Mouse (Mus musculus) forebrain, embryonic 11.5 days (tissue): Measurements from ENCODE around the gene CK137956. TPM values are rescaled to one million over a fixed set of nuclear protein-coding genes. Genes with fewer than 3 reads are reported as not detected.

Source experiments
- ATAC-seq: fragments of 200-750 bp; cut with Nextera tagmentation; replicated peaks from 2 replicates; pipeline ENCODE4 v1.8.0; 2017; ENCODE audit warnings: moderate TSS enrichment; ENCODE audit not compliant: low FRiP score
- DNase-seq: peaks from one replicate; pipeline ENCODE4 v3.0.0-alpha.2; 2017; ENCODE audit warnings: low spot score
- H3K27ac ChIP-seq: fragments of 300-500 bp; sonication (generic); 2 replicates; pipeline ENCODE4 v1.5.1; 2014; ENCODE audit warnings: low read depth, low read length
- H3K27me3 ChIP-seq: fragments of 300-500 bp; sonication (generic); 2 replicates; pipeline ENCODE4 v1.6.1; 2014; ENCODE audit warnings: mild to moderate bottlenecking, low read length, mixed read lengths; ENCODE audit not compliant: control insufficient read depth, insufficient read depth
- H3K36me3 ChIP-seq: fragments of 300-500 bp; sonication (generic); 2 replicates; pipeline ENCODE4 v1.6.1; 2014; ENCODE audit warnings: mild to moderate bottlenecking, low read length, moderate library complexity, mixed read lengths; ENCODE audit not compliant: control insufficient read depth, insufficient read depth
- H3K4me1 ChIP-seq: fragments of 300-500 bp; sonication (generic); replicated peaks from 2 replicates; pipeline ENCODE4 v1.6.1; 2014; ENCODE audit warnings: low read length, mixed read lengths; ENCODE audit not compliant: control insufficient read depth, insufficient read depth
- H3K4me2 ChIP-seq: fragments of 300-500 bp; sonication (generic); 2 replicates; pipeline ENCODE4 v1.6.1; 2014; ENCODE audit warnings: low read depth, mild to moderate bottlenecking, low read length, moderate library complexity, mixed read lengths; ENCODE audit not compliant: severe bottlenecking
- H3K4me3 ChIP-seq: fragments of 300-500 bp; sonication (generic); 2 replicates; pipeline ENCODE4 v1.5.1; 2014; ENCODE audit warnings: low read depth, low read length
- H3K9ac ChIP-seq: fragments of 300-500 bp; sonication (generic); 2 replicates; pipeline ENCODE4 v1.6.1; 2014; ENCODE audit warnings: low read length
- H3K9me3 ChIP-seq: fragments of 300-500 bp; sonication (generic); 2 replicates; pipeline ENCODE4 v1.6.1; 2016; ENCODE audit warnings: low read length, mixed read lengths; ENCODE audit not compliant: control insufficient read depth
- WGBS: fragments of 180-500 bp; shearing (Covaris S2); extraction: QIAGEN DNeasy Blood & Tissue Kit; methylation state at CpG from one replicate; pipeline ENCODE4 v1.1.7; 2014; 5-methylcytosine and 5-hydroxymethylcytosine counted together
- polyA plus RNA-seq: library from polyadenylated mRNA; unstranded; fragments of >200 nt; fragmentation: Nextera tagmentation; extraction: Ambion mirVana; gene quantifications from 2 replicates; pipeline ENCODE4 v1.2.1, GENCODE M21; 2014

Gene CK137956
- polyA plus RNA-seq: 0.13 and 0.27 TPM in 2 replicates

DNA sequence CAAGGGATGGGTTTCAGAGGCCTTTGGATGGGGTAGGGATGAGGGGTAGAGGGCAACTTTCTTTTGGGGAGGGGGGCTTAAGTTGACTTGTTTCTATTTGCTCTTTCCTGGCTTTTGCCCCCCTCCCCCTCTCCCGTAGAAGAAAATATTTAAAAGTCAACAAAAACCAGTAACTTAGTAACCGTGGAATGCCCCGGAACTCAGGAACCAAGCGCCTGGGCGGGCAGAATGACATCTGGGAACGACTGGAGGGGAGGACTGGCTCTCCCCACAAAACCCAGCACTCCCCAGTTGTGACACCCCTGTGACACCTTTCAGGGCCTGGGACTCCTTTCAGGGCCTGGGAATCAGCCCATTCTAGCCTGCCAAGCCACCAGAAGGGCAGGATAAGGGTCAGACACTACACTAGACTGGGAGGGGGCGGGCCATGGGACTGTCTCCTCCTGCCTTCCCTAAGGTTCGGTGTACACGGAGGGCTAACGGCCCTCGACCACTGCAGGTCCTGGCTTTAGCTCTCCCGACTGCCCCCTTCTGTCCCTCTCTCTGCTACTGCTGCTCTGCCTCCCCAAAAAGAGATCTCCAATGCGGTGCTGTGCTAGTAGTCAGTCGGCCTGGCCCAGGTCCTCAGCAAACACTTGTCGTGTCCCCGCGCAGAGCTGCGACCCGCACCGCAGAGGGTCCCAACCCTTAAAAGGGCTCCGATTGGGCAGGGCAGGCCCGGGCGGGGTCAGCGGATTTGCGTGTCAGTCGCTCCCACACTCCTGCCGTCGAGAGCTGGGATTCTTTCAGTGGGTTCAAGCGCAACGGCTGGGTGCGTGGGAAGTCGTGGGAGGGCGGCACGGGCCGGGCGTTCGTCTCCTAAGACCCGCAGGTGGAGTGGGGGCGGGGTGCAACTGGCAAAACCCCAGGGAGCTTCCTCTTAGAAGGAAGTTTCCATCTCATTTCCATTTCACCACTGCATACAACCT lies at the start of gene CK137956:
TSS of gene CK137956 (minus strand) at position 51 of the 968 bp plus-strand sequence.
- Histone ChIP-seq H3K27ac (no peak within 1 kb of the TSS), H3K9ac (no peak within 1 kb of the TSS), H3K4me3 (no peak within 1 kb of the TSS), H3K27me3 (peaks cover 21% of the 10 kb centered on the region), H3K36me3 (no peaks in the 10 kb centered on the region), H3K4me1 (no peaks in the 10 kb centered on the region), H3K9me3 (no peaks in the 10 kb centered on the region), H3K4me2 (0 out of 2 replicates have a peak within 1 kb of the TSS, but pooled peaks have one; percentile 15)
- WGBS: 3% methylated on average over 39 of the region's 39 CpGs
- ATAC-seq (0 out of 2 replicates have a peak, but pooled peaks have one; percentile 12), DNase-seq (peak; percentile 62)

DNA sequence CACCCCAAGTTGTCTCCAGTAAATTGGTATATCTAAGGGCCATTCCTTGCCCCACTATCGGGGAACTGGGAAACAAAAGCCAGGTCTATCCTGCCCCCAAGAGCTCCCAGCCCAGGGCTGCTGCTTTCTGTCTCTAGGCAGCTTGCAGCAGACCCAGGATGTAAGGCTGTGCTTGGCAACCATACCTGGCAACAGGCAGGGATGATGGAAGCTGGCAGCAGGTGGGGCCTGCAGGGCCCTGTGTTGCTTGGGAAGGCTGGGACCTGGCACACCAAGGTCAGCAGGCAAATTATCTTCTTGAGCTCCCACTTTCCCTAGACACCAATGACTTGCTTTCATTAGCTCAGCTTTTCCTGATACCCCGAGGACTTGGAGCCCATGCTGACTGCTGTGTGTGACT lies 48.7 kb upstream of the CK137956 start:
- no peak overlapping the region for H3K27ac ChIP-seq

DNA sequence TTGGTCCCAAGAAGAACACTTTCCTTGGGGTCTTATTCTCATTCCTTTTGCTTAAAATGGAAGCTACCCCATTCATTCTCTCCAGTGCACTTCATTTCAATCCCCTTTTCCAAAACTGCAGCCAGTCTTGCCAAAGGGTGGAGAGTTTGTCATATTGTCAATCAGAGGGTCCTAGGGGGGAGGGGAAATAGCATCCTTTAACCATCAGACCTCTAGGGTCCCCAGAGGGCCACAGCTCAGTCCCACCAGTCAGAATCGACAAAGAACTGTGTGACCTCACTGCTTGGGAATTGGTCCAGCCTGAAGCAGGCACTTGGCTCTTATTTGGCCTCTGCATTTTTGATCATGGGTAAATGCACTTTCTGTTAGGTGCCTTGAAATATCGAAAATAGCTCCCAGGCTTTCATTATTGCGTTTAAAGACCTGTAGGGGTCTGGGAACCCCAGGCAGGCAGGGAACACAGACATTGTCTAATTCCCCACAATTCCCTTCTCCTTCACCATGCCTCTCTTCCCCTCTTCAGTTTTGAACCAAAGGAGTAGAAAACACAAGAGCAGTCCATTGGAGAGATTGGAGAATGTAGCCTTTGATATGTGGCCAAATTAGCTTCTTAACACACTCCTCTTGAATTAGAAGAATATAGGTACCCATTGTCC lies 34.2 kb upstream of the CK137956 start:
- WGBS: 63% methylated on average over 3 of the region's 3 CpGs
- Histone ChIP-seq H3K27ac (no peak overlapping the region), H3K27me3 (no peaks in the 10 kb centered on the region), H3K4me2 (no peak overlapping the region), H3K9ac (no peak overlapping the region), H3K9me3 (no peaks in the 10 kb centered on the region), H3K4me3 (no peak overlapping the region), H3K4me1 (no peaks in the 10 kb centered on the region), H3K36me3 (no peaks in the 10 kb centered on the region)
- DNase-seq (no peak), ATAC-seq (no peak)

More for the DNA sequence above, 48.7 kb upstream of the CK137956 start:
- H3K4me2 ChIP-seq: no peak overlapping the region
- H3K4me1 ChIP-seq: no peaks in the 10 kb centered on the region
- no peaks in the 10 kb centered on the region for H3K27me3 ChIP-seq
- H3K9ac ChIP-seq: no peak overlapping the region
- H3K4me3 ChIP-seq: no peak overlapping the region
- WGBS: 80% methylated on average over 2 of the region's 2 CpGs
- H3K36me3 ChIP-seq: no peaks in the 10 kb centered on the region
- no peak for ATAC-seq
- no peaks in the 10 kb centered on the region for H3K9me3 ChIP-seq
- no peak for DNase-seq

DNA sequence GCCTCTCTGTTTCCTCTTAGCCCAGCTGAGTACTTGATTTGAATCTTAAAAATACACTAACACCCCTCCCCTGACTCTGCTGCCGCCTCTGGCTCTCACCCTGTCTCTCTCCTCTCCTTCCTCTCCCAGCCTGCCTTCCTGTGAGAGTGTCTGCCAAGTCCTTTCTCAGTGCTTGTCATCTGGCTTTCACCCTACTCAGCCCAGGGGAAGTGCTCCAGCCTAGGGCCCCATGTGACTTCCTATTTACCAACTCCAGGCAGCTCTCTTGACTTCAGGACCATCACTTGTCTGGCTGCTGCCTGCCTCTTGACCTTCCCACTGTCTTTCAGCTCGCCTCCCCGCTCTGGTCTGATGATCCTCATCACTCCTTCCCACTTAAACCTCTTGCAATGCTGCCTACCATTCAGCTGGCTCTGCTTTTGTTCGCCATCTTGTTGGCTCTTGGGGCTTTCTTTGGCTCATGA lies 31.9 kb upstream of the CK137956 start:
- 89% methylated on average over 4 of the region's 4 CpGs for WGBS
- no peak for ATAC-seq

DNA sequence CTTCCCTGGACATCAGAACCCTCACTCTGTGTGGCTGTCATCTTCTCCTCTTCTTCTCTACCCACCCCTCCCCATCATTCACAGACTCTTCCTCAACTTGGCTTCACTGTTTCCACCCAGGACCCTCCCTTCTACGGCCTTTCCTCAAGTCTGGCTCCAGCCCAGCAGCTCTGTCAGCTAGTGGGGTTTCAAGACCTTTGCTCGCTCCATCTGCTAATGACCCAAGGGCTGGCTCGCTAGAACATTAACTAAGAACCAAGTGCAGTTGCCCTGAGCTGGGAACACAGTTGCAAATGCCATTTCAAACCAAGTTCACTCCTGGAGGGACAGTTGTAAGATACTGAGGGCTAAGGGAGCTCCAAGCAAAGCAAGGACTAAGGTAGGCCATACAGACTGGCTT lies 28.5 kb upstream of the CK137956 start:
- Histone ChIP-seq H3K27me3 (no peaks in the 10 kb centered on the region), H3K9me3 (no peaks in the 10 kb centered on the region), H3K4me3 (no peak overlapping the region), H3K36me3 (no peaks in the 10 kb centered on the region), H3K9ac (no peak overlapping the region), H3K27ac (no peak overlapping the region), H3K4me2 (no peak overlapping the region), H3K4me1 (no peaks in the 10 kb centered on the region)
- ATAC-seq (no peak), DNase-seq (no peak)
- WGBS: 78% methylated on average over 3 of the region's 3 CpGs

More for the DNA sequence above, 31.9 kb upstream of the CK137956 start:
- H3K4me2 ChIP-seq: no peak overlapping the region
- no peak overlapping the region for H3K27ac ChIP-seq
- H3K4me1 ChIP-seq: no peaks in the 10 kb centered on the region
- no peaks in the 10 kb centered on the region for H3K27me3 ChIP-seq
- DNase-seq: no peak
- no peak overlapping the region for H3K9ac ChIP-seq
- no peaks in the 10 kb centered on the region for H3K9me3 ChIP-seq
- H3K4me3 ChIP-seq: no peak overlapping the region
- H3K36me3 ChIP-seq: no peaks in the 10 kb centered on the region

DNA sequence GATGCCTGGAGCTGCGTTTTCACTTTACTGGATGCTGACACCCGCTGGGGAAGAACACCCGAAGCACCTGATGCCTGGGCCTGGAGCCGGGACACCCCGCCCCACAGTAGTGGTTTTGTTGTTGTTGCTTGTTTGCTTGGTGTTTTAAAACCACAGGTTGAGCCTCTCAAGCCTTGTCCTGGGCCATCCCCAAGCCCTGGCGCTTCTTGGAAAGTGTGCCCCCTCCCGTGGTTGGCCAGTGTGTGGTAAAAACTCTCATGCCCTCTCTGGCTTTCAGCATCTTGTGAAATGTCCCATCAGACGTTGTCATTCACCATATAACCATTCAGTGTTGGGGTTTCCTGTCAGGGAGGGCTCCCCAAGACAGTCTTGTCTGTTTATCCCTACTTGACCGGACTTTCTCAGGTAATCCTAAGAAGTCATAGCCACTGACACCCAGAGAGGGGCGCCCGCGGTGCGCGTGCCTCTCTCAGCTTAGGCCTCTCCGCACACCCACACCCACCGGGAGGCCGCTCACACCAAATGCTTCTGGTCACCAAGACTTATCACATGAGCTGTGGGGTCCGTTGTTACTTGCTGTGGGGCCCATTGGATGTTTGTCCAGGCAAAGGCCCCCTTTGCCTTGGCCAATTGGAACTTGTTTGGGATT lies 18.7 kb upstream of the CK137956 start:
- 8% methylated on average over 18 of the region's 18 CpGs for WGBS
- Histone ChIP-seq H3K4me2 (peak overlapping the region; percentile 92; the same call in 1 of the 2 replicates), H3K36me3 (no peaks in the 10 kb centered on the region), H3K4me1 (peaks cover 9% of the 10 kb centered on the region), H3K4me3 (peak overlapping the region; percentile 54; the same call in 1 of the 2 replicates), H3K9ac (peak overlapping the region; percentile 67; the same call in 1 of the 2 replicates), H3K9me3 (no peaks in the 10 kb centered on the region), H3K27me3 (peaks cover 34% of the 10 kb centered on the region), H3K27ac (no peak overlapping the region)
- ATAC-seq: no peak
- DNase-seq: peak; percentile 63

DNA sequence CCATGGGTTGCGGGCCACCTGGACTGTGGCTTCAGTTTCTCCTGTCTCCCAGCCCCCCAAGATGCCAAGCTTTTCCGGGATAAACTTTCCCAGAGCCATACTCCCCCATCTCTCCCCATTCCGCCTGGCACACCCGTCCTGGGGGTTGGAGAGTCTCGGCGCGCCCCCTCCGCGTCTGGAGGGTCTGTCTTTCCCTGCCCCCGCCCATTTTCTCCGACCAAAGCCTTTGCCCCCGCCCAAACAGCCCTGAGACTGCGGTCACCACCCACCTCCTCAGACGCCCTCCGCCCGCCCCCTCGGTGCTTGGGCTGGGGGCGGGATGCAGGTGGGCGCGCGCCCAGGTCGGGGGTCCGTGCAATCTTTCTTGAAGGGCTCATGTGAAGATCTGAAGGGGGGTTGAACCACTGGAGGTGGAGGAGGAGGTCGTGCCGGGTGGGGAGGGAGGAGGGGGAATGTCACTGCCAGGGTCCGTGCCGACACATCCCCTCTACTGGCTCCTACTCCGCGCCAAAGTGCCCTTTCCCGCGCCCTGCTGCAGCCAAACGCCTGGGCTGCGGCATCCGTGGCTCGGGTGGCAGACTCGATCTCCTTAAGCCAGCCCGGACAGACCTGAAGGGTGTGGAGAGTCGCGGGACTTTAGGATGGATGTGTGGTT lies 17.9 kb upstream of the CK137956 start:
- no peaks in the 10 kb centered on the region for H3K9me3 ChIP-seq
- H3K9ac ChIP-seq: peak overlapping the region; percentile 67
- 1% methylated on average over 39 of the region's 39 CpGs for WGBS
- H3K4me2 ChIP-seq: peak overlapping the region; percentile 92
- ATAC-seq (no peak), DNase-seq (peak; percentile 56)
- H3K4me1 ChIP-seq: peaks cover 9% of the 10 kb centered on the region
- H3K4me3 ChIP-seq: peak overlapping the region; percentile 54
- H3K27ac ChIP-seq: no peak overlapping the region
- peaks cover 36% of the 10 kb centered on the region for H3K27me3 ChIP-seq
- H3K36me3 ChIP-seq: no peaks in the 10 kb centered on the region
